Mouse (Mus musculus) adrenal gland, adult 2 months (tissue): ENCODE measurements around the gene Rfx3. TPM values are rescaled to one million over a fixed set of nuclear protein-coding genes. Genes with fewer than 3 reads are reported as not detected.

Experiments
- DNase-seq: peaks from one replicate; pipeline ENCODE4 v3.0.0; 2021
- long read RNA-seq: library from polyadenylated mRNA; stranded (forward); transcript quantifications from one replicate; pipeline ENCODE4 v2.0.0, GENCODE M21; 2021
- polyA plus RNA-seq: library from polyadenylated mRNA; depleted of rRNA; stranded (reverse); fragments of >200 nt; gene quantifications from 2 replicates; pipeline ENCODE4 v1.2.3, GENCODE M21; 2012; rRNA removed
- total RNA-seq, 2 experiments: library from RNA; stranded (reverse); gene quantifications; 2 replicates each; pipeline ENCODE4 v1.2.3; 2021

Rfx3 gene
- total RNA-seq = 1 to 10 TPM; 6.6 TPM
- polyA plus RNA-seq = 0.54 and 0.76 TPM in 2 replicates
- long read RNA-seq, partial matches to known transcripts = 0 of 1 reads
- long read RNA-seq, other reads (novel, unspliced or antisense) = 1 of 1 reads

GRCm38 (mm10) chr19:28010471-28011395 lies at the start of gene Rfx3:
Rfx3 (minus strand) TSS chr19:28011166.
- DNase-seq = peak; percentile 52

DNA sequence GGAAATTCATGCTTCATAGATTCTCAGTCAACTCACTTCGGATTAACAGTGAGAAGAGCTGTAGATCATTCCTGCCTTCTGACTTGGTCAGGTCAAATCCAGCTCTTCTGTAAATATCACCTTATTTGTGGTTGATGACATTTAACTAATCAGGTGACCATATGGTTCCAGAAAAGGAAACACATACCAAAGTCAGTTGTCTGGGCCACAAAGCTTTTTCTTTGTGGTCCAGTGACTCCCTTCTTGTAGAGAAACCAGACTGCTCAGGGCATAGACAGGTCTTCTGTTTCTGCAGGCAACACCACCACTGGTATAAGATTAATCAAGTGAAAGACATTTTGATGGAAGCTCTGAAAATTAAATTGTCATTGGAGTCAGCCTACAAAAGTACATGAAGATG lies 41.1 kb upstream of the Rfx3 start:
- no peak for DNase-seq

GRCm38 (mm10) chr19:28051571-28051970 lies 40.6 kb upstream of the Rfx3 start:
- no peak for DNase-seq

- no peak for DNase-seq
Observed at GRCm38 (mm10) chr19:28049280-28049679, 38.3 kb upstream of the Rfx3 start.

DNA sequence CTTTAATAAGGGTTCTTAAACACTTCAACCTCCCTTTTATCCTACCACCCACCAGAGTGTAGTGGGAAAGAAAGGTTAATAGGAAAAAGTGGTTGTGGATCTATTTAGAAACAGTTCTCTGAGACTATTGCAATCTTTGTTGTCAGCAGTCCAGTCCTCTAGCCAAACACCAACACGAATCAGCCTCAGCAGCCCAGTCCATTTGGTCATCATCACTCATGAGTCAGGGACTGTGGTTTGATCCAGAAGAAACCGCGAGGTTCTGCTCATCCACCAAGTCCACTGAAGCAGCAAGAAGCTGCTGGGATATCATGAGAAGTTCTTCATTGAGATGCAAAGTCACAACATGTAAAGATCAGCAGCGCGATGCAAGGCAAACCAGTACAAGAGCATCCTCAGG lies 35.8 kb upstream of the Rfx3 start:
- DNase-seq = peak; percentile 9

DNA sequence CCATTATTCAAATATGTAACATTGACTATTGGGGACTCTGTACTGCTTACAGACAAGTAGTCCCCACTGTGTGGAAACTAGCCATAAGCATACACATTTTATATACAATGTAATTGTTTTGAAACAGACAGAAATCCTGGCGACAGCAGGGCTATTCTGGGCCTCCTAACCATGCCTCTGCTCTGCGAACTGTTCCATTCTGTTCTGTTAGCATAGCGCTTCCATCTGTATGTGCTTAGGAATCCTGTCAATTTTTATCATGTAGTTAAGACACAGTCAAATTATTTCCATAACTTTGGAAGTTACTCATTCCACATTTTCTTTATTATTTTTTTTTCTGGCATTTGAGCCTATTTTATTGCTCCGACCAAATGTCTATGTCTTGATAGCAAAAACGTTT lies 34.0 kb upstream of the Rfx3 start:
- DNase-seq = no peak

DNA sequence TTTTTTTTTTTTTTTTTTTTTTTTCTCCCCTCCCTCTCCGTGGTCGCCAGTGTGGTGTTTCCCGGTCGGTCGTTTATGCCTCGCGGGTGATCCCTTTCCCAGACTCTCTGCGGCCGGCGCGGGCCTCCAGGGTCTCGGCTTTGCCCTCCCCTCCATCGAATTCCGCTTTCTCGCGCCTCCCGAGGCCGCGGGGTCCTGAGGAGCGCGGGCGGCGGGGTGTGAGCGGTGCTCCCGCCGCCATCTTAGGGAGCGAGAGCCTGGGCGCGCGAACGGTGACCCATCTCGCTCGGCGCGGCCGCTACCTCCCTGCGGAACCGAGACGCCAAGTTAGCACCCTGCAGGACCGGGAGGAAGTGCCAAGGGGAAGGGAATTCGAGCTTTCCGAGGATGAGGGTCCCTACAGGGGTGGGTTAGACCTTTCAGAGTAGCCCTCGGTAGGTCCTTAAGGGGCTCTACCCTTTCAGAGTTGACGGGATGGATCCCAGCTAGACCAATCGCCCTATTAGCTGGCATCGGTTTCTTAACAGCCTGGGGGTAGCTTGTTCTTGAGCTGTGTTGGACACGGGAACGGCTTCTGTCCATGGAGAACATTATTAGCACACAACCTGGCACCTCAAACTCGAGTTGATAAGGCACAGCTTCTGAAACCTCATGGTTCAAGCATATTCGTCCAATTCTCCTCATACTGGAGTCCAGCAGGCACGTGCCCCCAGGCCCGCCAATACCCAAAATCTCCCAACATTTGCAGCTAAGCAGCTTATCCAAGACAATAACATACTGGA lies 943 bp upstream of the Rfx3 start:
- DNase-seq = peak; percentile 87

- DNase-seq = peak; percentile 94
Observed at GRCm38 (mm10) chr19:28011396-28011717, 391 bp upstream of the Rfx3 start.

DNA sequence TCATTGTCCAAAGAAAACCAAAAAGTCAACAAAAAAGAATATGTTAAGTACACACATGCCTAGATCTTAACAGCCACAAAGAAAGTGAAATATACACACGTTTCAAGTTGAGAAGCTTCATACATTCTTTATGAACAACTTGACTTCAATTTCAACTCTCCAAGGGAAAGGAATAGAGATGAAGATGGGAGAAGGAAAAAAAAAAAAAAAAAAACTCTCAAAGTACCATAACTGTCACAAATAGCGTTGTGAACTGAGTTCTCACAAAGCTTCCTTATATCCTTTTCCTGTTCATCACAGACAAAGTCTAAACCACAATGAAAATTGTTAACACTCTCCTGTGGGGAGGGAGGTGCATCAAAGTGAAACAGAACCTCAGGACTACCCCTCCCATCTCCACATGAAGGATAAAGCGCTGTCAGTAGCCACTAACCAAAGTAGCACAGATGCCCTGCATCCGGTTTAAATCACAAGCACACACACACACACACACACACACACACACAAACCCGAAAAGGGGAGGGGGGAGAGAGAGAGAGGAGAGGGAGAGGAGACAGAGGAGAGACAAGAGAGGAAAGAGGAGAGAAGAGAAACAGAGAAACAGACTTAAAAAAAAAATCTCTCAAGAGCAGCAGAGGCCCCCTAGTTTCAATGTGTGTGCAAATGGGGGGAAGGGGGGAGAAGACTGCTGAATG lies 1.2 kb downstream of the Rfx3 start:
- peak; percentile 15 for DNase-seq

DNA sequence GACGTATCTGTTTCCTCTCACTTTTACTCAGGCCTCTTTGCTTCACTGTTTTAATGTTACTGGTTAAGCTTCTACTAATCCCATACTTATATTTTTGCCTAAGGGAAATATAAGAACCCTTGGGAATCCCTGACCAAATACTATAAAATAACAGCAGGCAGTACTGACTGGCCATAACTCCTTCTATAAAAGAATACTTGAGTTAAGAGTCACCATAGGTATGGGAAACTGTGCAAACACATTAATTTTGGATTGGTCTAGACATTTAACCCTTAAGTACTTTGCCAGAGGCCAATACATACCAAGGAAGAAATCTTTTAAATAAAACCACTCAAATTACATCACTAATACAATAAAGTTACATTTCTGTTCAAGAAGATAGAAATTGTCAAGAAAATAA lies 6.8 kb downstream of the Rfx3 start:
- no peak for DNase-seq

DNA sequence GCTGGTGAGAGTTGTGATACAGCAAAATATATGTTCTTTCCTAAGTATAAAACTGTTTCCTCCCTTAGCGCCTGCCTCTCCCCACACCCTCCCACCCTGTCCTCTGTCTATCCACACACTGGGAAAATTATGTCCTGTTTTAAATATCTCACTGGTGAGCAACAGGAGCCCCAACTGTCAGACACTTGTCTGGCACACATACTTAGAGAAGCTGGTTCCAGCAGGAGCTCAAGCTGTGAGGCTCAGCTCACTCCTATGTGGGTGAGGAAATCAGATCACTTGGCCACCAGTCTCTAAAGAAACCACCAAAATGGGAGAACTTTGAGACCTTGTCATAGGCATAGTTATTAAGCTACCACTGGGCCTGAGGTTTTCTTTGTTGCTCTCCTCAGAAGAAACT lies 7.5 kb downstream of the Rfx3 start:
- no peak for DNase-seq

DNA sequence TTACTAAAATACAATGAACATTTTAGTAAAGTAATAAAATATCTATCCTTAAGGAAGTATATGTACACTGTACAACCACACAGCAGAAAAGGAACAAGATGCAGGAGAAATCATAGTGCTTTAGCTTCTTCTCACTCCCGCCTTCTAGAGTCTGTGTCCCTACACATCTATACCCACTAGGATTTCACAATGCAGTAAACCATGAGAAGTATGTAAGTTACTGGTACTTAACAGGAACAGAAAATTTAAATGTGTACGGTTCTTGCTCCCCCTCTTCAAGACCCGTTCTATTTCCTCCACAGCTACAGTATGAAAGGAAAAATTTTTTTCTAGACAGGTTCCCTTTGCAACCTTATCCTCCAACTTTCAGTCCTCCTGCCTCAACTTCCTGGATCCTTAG lies 8.3 kb downstream of the Rfx3 start:
- DNase-seq = no peak

GRCm38 (mm10) chr19:27992800-27993199 lies 18.2 kb downstream of the Rfx3 start:
- DNase-seq = no peak

DNA sequence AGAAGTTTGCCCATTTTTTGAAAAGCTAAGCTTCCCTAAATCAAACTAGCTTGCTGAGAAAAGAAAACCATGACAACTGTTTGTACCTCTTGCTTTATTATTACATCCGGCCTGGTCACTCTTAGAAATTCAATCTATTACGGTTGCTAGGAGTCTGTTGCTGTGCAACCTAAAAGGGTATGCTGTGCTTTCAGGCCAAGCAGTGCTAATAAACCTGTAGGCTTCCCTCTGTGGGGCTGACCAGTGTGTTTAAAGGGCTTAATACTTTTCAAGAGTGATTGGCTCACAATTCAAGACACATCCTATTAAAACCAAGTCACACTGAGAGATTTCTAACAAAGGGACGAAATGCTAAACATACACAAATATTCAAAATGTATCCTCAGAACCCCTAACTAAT lies 22.2 kb downstream of the Rfx3 start:
- DNase-seq = no peak

GRCm38 (mm10) chr19:27967590-27967989 lies 43.4 kb downstream of the Rfx3 start:
- DNase-seq = no peak

DNA sequence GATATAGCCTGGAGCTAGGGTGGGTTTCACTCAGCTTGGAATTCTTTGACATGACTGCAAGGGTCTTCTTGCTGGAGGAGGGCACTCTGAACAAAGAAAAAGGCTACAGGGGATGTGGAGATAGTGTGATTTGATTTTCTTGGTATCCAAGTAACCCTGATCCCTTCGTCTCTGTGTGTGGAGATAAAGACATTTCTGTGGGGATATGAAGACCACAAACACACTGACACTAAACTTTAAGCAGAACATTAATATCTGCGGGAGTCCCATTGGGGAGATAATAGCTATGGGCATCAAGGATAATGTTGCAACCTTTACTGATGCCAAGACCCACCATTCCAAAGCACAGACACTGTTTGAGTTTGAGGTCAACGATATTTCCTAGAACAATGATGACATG lies 49.7 kb downstream of the Rfx3 start:
- DNase-seq = no peak

DNA sequence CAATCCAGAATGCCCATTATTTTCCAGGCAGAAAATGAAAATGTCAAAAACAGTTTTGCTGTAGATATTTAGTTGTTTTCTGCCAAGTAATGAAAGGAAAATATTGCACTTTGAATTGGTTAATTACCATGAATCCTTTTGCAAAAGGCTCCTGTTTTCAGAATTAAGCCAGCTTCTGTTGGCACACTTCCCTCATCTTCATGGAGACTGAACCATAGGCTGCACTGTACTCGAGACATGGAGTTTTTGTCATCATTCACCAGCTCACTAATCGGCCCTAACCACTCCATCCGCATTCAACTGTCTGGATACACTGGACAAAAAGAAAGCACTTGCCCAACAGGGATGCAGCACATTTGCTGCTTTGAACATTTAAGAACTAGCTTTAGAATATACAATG lies 75.5 kb downstream of the Rfx3 start:
- DNase-seq = no peak

- DNase-seq = no peak
Observed at GRCm38 (mm10) chr19:27931136-27931535, 79.8 kb downstream of the Rfx3 start.

DNA sequence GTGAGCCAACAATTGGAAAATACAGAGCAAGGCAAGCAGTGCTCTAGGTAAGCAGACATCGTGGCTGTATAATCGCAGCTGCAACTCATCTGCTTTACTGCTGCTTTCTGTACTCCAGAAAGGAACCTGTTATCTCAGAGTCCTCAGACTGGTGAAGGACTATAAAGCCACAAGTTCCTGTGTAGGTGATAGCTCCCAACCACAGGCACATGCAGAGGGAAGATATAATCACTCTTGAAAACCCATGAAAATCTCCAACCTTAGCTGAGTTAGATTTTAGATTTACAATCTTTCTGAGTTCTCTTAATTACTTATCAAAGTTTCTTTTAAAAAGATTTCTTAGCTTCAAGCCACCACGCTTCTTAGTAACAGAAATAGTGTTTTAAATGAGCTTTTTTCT lies 84.6 kb downstream of the Rfx3 start:
- no peak for DNase-seq

DNA sequence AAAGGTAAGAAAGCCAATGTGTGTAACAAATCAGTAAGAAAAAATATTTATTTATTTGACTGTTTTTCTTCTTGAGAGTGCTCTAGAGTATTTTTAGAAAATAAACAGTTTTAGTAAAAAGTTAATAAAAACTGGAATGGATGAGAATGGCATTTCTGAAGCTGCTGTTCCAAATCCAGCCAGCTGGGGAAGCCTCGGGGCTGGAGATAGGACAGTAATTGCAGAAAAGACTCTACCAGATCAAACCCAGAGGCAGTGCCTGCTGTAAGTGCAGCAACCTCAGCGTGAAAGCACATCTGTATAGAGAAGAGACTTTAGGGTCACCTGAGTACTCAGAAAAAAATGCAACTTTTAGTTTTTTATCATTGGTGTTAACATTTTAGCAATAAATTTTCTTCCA lies 91.9 kb downstream of the Rfx3 start:
- DNase-seq = no peak

DNA sequence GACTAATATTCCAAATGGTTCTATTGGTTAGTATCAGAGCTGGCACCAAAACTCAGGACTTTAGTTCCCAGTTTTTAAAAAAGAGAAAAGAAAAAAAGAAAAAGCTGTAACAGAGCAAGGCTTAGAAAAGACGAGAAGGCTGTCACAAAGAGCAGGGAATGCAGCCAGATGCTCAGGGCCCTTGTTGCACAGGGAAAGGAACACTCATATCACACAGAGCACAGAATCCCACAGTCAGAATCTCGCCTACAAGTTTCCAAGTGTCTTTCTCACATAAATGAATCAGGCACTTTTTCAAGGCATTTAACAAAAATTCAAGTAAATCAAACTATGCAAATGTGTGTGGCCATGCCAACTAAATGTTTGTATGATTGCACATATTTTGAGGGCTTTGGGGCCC lies 94.5 kb downstream of the Rfx3 start:
- DNase-seq = no peak

DNA sequence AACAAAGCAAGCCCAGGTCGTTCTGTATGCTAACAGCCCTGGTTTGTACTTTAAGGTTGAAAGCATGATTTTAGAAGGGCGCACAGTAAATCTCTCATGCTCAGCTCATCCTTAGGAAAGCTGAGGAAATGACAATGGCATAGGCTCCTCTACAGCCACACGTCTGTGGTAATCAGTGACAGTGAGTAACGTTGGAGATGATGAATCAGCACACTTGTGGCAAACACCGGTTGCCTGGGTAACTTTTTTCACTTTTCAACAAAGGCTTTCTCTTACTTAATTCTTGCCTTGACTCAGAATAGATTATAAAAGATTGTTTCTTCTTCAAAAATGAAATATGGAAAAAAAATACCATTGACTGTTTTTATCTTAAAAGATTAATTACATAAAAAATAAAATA lies 104.0 kb downstream of the Rfx3 start:
- peak; percentile 39 for DNase-seq

- DNase-seq = no peak
Observed at GRCm38 (mm10) chr19:27905976-27906375, 105.0 kb downstream of the Rfx3 start.
